Mouse (Mus musculus) urinary bladder, postnatal 25 days (tissue): ENCODE results near the gene Rgs14.
A peak's percentile ranks its signal among the peaks of the same experiment; 100 is the strongest.

ENCODE experiments used
- DNase-seq: peaks from one replicate; pipeline ENCODE4 v3.0.0; 2022; ENCODE audit warnings: low spot score

The Rgs14 gene

GRCm38 (mm10) chr13:55369531-55370114 lies at the start of gene Rgs14:
Rgs14 (plus strand) TSS chr13:55369732.
- no peak for DNase-seq

GRCm38 (mm10) chr13:55319931-55320533 lies 49.5 kb upstream of the Rgs14 start, which contains the start of gene Prelid1:
Prelid1 (plus strand) TSS chr13:55320500.
- no peak for DNase-seq

- peak; percentile 84 for DNase-seq
These were observed 48.0 kb upstream of the Rgs14 start, which contains the start of gene Rab24 for GRCm38 (mm10) chr13:55321434-55322129. Rab24 (minus strand) TSS chr13:55321946.

- DNase-seq = no peak
These were observed 47.3 kb upstream of the Rgs14 start for GRCm38 (mm10) chr13:55322130-55322825.

GRCm38 (mm10) chr13:55325596-55325995 lies 43.9 kb upstream of the Rgs14 start:
- no peak for DNase-seq

- no peak for DNase-seq
These were observed 42.4 kb upstream of the Rgs14 start for GRCm38 (mm10) chr13:55327169-55327568.

GRCm38 (mm10) chr13:55327633-55328032 lies 41.9 kb upstream of the Rgs14 start:
- DNase-seq = peak; percentile 82

- no peak for DNase-seq
These were observed 41.4 kb upstream of the Rgs14 start for GRCm38 (mm10) chr13:55328171-55328570.

- DNase-seq = no peak
These were observed 40.9 kb upstream of the Rgs14 start for GRCm38 (mm10) chr13:55328641-55329040.

- DNase-seq = no peak
These were observed 40.3 kb upstream of the Rgs14 start for GRCm38 (mm10) chr13:55329109-55329682.

- DNase-seq = peak; percentile 66
These were observed 39.6 kb upstream of the Rgs14 start, which contains the start of gene Mxd3 for GRCm38 (mm10) chr13:55329683-55330566. Mxd3 (minus strand) TSS chr13:55329823.

- DNase-seq = no peak
These were observed 38.7 kb upstream of the Rgs14 start for GRCm38 (mm10) chr13:55330567-55331400.

- DNase-seq = no peak
These were observed 37.2 kb upstream of the Rgs14 start for GRCm38 (mm10) chr13:55332331-55332730.

- no peak for DNase-seq
These were observed 33.8 kb upstream of the Rgs14 start for GRCm38 (mm10) chr13:55335701-55336100.

- DNase-seq = no peak
These were observed 32.1 kb upstream of the Rgs14 start for GRCm38 (mm10) chr13:55337341-55337975.

- DNase-seq = no peak
These were observed 31.1 kb upstream of the Rgs14 start for GRCm38 (mm10) chr13:55338131-55339054.

GRCm38 (mm10) chr13:55339259-55339658 lies 30.3 kb upstream of the Rgs14 start:
- no peak for DNase-seq

GRCm38 (mm10) chr13:55342469-55342868 lies 27.1 kb upstream of the Rgs14 start:
- DNase-seq = no peak

- no peak for DNase-seq
These were observed 25.2 kb upstream of the Rgs14 start for GRCm38 (mm10) chr13:55344286-55344685.
